Mouse (Mus musculus) limb, embryonic 10.5 days (tissue): ENCODE results near the gene Bace2. TPM values are rescaled to one million over a fixed set of nuclear protein-coding genes. Genes with fewer than 3 reads are reported as not detected.

ENCODE experiments used
- DNase-seq: peaks from one replicate; pipeline ENCODE4 v3.0.0-alpha.2; 2017; ENCODE audit warnings: low spot score
- H3K27ac ChIP-seq: fragments of 300-500 bp; sonication (generic); 2 replicates; pipeline ENCODE4 v1.5.1; 2016; ENCODE audit warnings: mild to moderate bottlenecking
- H3K27me3 ChIP-seq: fragments of 300-500 bp; sonication (generic); 2 replicates; pipeline ENCODE4 v1.6.1; 2016; ENCODE audit warnings: low read depth, mild to moderate bottlenecking; ENCODE audit not compliant: poor library complexity, severe bottlenecking
- H3K36me3 ChIP-seq: fragments of 300-500 bp; sonication (generic); 2 replicates; pipeline ENCODE4 v1.6.1; 2016; ENCODE audit warnings: mild to moderate bottlenecking, moderate library complexity
- H3K4me1 ChIP-seq: fragments of 300-500 bp; sonication (generic); 2 replicates; pipeline ENCODE4 v1.6.1; 2016
- H3K4me3 ChIP-seq: fragments of 300-500 bp; sonication (generic); 2 replicates; pipeline ENCODE4 v1.5.1; 2016; ENCODE audit warnings: mild to moderate bottlenecking, moderate library complexity
- H3K9me3 ChIP-seq: fragments of 300-500 bp; sonication (generic); replicated peaks from 2 replicates; pipeline ENCODE4 v1.6.1; 2016; ENCODE audit warnings: mild to moderate bottlenecking
- WGBS: fragments of 180-500 bp; shearing (Covaris S2); methylation state at CpG from one replicate; pipeline ENCODE4 v1.1.7; 2016; 5-methylcytosine and 5-hydroxymethylcytosine counted together
- polyA plus RNA-seq: library from polyadenylated mRNA; unstranded; fragments of >200 nt; fragmentation: Nextera tagmentation; extraction: Ambion mirVana; gene quantifications from 2 replicates; pipeline ENCODE4 v1.2.1, GENCODE M21; 2016

Gene Bace2
- polyA plus RNA-seq, 1 experiment from 2014 or later: 1.5 TPM

GRCm38 (mm10) chr16:97362231-97362888 is 5.8 kb downstream of the Bace2 start:
- no peak for DNase-seq
- Histone ChIP-seq H3K27me3 (peaks cover 27% of the 10 kb centered on the region), H3K4me3 (no peak overlapping the region), H3K36me3 (no peaks in the 10 kb centered on the region), H3K4me1 (peaks cover 3% of the 10 kb centered on the region), H3K9me3 (no peaks in the 10 kb centered on the region), H3K27ac (no peak overlapping the region)
- WGBS: 88% methylated on average over 8 of the region's 8 CpGs

- no peaks in the 10 kb centered on the region for H3K4me1 ChIP-seq
- no peak overlapping the region for H3K27ac ChIP-seq
- H3K27me3 ChIP-seq: no peaks in the 10 kb centered on the region
- H3K4me3 ChIP-seq: no peak overlapping the region
- H3K36me3 ChIP-seq: no peaks in the 10 kb centered on the region
- no peak for DNase-seq
- H3K9me3 ChIP-seq: no peaks in the 10 kb centered on the region
- 52% methylated on average over 2 of the region's 2 CpGs for WGBS
Measured at GRCm38 (mm10) chr16:97366141-97366540, 9.6 kb downstream of the Bace2 start.

- Histone ChIP-seq H3K36me3 (no peaks in the 10 kb centered on the region), H3K4me1 (no peaks in the 10 kb centered on the region), H3K4me3 (no peak overlapping the region), H3K27ac (no peak overlapping the region), H3K9me3 (no peaks in the 10 kb centered on the region), H3K27me3 (no peaks in the 10 kb centered on the region)
- 87% methylated on average over 4 of the region's 4 CpGs for WGBS
- DNase-seq: no peak
Measured at GRCm38 (mm10) chr16:97370258-97370657, 13.7 kb downstream of the Bace2 start.

- WGBS: 73% methylated on average over 2 of the region's 2 CpGs
- H3K4me3 ChIP-seq: no peak overlapping the region
- H3K9me3 ChIP-seq: no peaks in the 10 kb centered on the region
- H3K36me3 ChIP-seq: no peaks in the 10 kb centered on the region
- peaks cover 17% of the 10 kb centered on the region for H3K4me1 ChIP-seq
- H3K27ac ChIP-seq: no peak overlapping the region
- no peak for DNase-seq
- no peaks in the 10 kb centered on the region for H3K27me3 ChIP-seq
Measured at GRCm38 (mm10) chr16:97387955-97388354, 31.4 kb downstream of the Bace2 start.

GRCm38 (mm10) chr16:97391289-97391688 is 34.7 kb downstream of the Bace2 start:
- Histone ChIP-seq H3K27me3 (no peaks in the 10 kb centered on the region), H3K4me1 (peaks cover 17% of the 10 kb centered on the region), H3K4me3 (no peak overlapping the region), H3K9me3 (no peaks in the 10 kb centered on the region), H3K27ac (no peak overlapping the region), H3K36me3 (no peaks in the 10 kb centered on the region)
- WGBS: 20% methylated on average over 2 of the region's 2 CpGs
- no peak for DNase-seq

GRCm38 (mm10) chr16:97391701-97392384 is 35.3 kb downstream of the Bace2 start:
- WGBS: 14% methylated on average over 3 of the region's 3 CpGs
- no peaks in the 10 kb centered on the region for H3K27me3 ChIP-seq
- H3K27ac ChIP-seq: no peak overlapping the region
- no peak for DNase-seq
- no peak overlapping the region for H3K4me3 ChIP-seq
- H3K4me1 ChIP-seq: peaks cover 17% of the 10 kb centered on the region
- no peaks in the 10 kb centered on the region for H3K36me3 ChIP-seq
- no peaks in the 10 kb centered on the region for H3K9me3 ChIP-seq

- Histone ChIP-seq H3K4me1 (peaks cover 7% of the 10 kb centered on the region), H3K4me3 (no peak overlapping the region), H3K27me3 (no peaks in the 10 kb centered on the region), H3K9me3 (no peaks in the 10 kb centered on the region), H3K27ac (no peak overlapping the region), H3K36me3 (no peaks in the 10 kb centered on the region)
- WGBS: 89% methylated on average over 4 of the region's 4 CpGs
- no peak for DNase-seq
Measured at GRCm38 (mm10) chr16:97396436-97396835, 39.9 kb downstream of the Bace2 start.

GRCm38 (mm10) chr16:97397945-97398531 is 41.5 kb downstream of the Bace2 start:
- 93% methylated on average over 2 of the region's 2 CpGs for WGBS
- Histone ChIP-seq H3K27me3 (no peaks in the 10 kb centered on the region), H3K4me1 (no peaks in the 10 kb centered on the region), H3K36me3 (no peaks in the 10 kb centered on the region), H3K4me3 (no peak overlapping the region), H3K27ac (no peak overlapping the region), H3K9me3 (no peaks in the 10 kb centered on the region)
- DNase-seq: no peak

GRCm38 (mm10) chr16:97399991-97400390 is 43.4 kb downstream of the Bace2 start:
- no peaks in the 10 kb centered on the region for H3K36me3 ChIP-seq
- H3K4me3 ChIP-seq: no peak overlapping the region
- DNase-seq: no peak
- H3K27me3 ChIP-seq: no peaks in the 10 kb centered on the region
- 90% methylated on average over 4 of the region's 4 CpGs for WGBS
- no peaks in the 10 kb centered on the region for H3K9me3 ChIP-seq
- no peak overlapping the region for H3K27ac ChIP-seq
- no peaks in the 10 kb centered on the region for H3K4me1 ChIP-seq

- no peaks in the 10 kb centered on the region for H3K27me3 ChIP-seq
- no peak overlapping the region for H3K4me3 ChIP-seq
- no peak overlapping the region for H3K27ac ChIP-seq
- no peak for DNase-seq
- no peaks in the 10 kb centered on the region for H3K4me1 ChIP-seq
- no peaks in the 10 kb centered on the region for H3K9me3 ChIP-seq
- H3K36me3 ChIP-seq: no peaks in the 10 kb centered on the region
Measured at GRCm38 (mm10) chr16:97401741-97402140, 45.2 kb downstream of the Bace2 start.

- Histone ChIP-seq H3K27me3 (no peaks in the 10 kb centered on the region), H3K4me3 (no peak overlapping the region), H3K9me3 (no peaks in the 10 kb centered on the region), H3K27ac (no peak overlapping the region), H3K36me3 (no peaks in the 10 kb centered on the region), H3K4me1 (no peaks in the 10 kb centered on the region)
- 88% methylated on average over 4 of the region's 4 CpGs for WGBS
- DNase-seq: no peak
Measured at GRCm38 (mm10) chr16:97402213-97402785, 45.8 kb downstream of the Bace2 start.

- Histone ChIP-seq H3K27me3 (no peaks in the 10 kb centered on the region), H3K27ac (no peak overlapping the region), H3K9me3 (no peaks in the 10 kb centered on the region), H3K4me3 (no peak overlapping the region), H3K36me3 (no peaks in the 10 kb centered on the region), H3K4me1 (no peaks in the 10 kb centered on the region)
- DNase-seq: no peak
- WGBS: 92% methylated on average over 5 of the region's 5 CpGs
Measured at GRCm38 (mm10) chr16:97405476-97406012, 49.0 kb downstream of the Bace2 start.
